Mouse (Mus musculus) spleen, adult 2 months (tissue): ENCODE results near the gene Tenm4.

Experiments
- CTCF ChIP-seq: fragments of 200-500 bp; IDR thresholded peaks from 2 replicates; pipeline ENCODE4 v1.5.1; 2011; ENCODE audit warnings: mild to moderate bottlenecking, inconsistent platforms; ENCODE audit not compliant: insufficient read depth, insufficient read length, insufficient replicate concordance; ENCODE audit errors: extremely low read depth
- POLR2A ChIP-seq: fragments of 200-500 bp; IDR thresholded peaks from 2 replicates; pipeline ENCODE4 v1.6.1; 2011; ENCODE audit warnings: low read depth, low read length, inconsistent platforms

GRCm38 (mm10) chr7:96655096-96655716 is 484.2 kb downstream of the Tenm4 start:
- TF ChIP-seq POLR2A (no peak), CTCF (no peak)
